Mouse (Mus musculus) heart, adult 2 months (tissue): ENCODE measurements around the gene Gtf2h5.

Experiments
- CTCF ChIP-seq: fragments of 200-600 bp; IDR thresholded peaks from 2 replicates; pipeline ENCODE4 v1.8.1; 2022; ENCODE audit warnings: antibody characterized with exemption, mild to moderate bottlenecking, moderate library complexity
- EP300 ChIP-seq: fragments of 200-500 bp; IDR thresholded peaks from 2 replicates; pipeline ENCODE4 v1.6.1; 2011; ENCODE audit warnings: low read depth, low read length, control low read depth; ENCODE audit not compliant: insufficient read depth
- POLR2A ChIP-seq: fragments of 200-500 bp; IDR thresholded peaks from 2 replicates; pipeline ENCODE4 v1.6.1; 2011; ENCODE audit warnings: mild to moderate bottlenecking, low read depth, low read length, control low read depth; ENCODE audit not compliant: insufficient read depth

DNA sequence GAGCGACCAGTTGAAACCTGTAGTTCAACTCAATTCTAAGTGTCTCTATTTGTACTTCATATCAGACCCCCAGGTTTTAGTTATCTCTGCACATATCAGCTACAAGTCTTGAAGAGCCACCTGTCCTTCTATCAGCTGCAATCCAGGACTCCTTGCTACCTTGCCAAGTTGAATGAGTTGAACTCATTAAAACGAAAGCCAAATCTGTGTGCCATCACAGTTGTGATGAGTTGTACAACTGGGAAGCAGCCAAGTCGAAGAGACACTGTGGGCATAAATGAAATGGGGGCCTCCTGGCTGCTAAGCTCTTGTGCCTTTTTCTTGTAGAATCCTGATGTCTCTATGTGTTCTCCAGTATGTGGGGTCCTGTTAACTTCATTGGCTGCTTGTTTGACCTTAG, 45.9 kb downstream of the Gtf2h5 start:
- TF ChIP-seq CTCF, result no peak
- TF ChIP-seq POLR2A, result no peak
- TF ChIP-seq EP300, result no peak
